Mouse (Mus musculus) MEL (cell line): ENCODE data around the gene Spag9. TPM values are rescaled to one million over a fixed set of nuclear protein-coding genes. Genes with fewer than 3 reads are reported as not detected.

ENCODE experiments used
- DNase-seq: peaks from one replicate; pipeline ENCODE4 v3.0.0; 2011; ENCODE audit warnings: low read depth, low spot score
- H3K27ac ChIP-seq: 2 replicates; pipeline ENCODE4 v1.5.1; 2012; ENCODE audit warnings: low read depth, mild to moderate bottlenecking, control low read depth, low read length, moderate library complexity; ENCODE audit not compliant: control insufficient read depth
- H3K27me3 ChIP-seq, 2 experiments: fragments of 150-350 bp in 1 of 2; sonication (generic) in 1 of 2; 2 replicates each; pipeline ENCODE4 v1.6.1; 2012; ENCODE audit warnings: low read length in 2 of 2, mild to moderate bottlenecking in 2 of 2, improper control_type of control experiment in 1 of 2, moderate library complexity in 1 of 2; ENCODE audit not compliant: insufficient read depth in 2 of 2, control insufficient read depth in 1 of 2
- H3K36me3 ChIP-seq, 2 experiments: 2 replicates each; pipeline ENCODE4 v1.6.1; 2012 to 2014; ENCODE audit warnings: low read length in 2 of 2, improper control_type of control experiment in 1 of 2, inconsistent platforms in 1 of 2, mild to moderate bottlenecking in 1 of 2; ENCODE audit not compliant: insufficient read depth in 2 of 2, control insufficient read depth in 1 of 2
- H3K4me1 ChIP-seq, 2 experiments: fragments of 150-350 bp in 1 of 2; sonication (generic) in 1 of 2; 2 replicates each; pipeline ENCODE4 v1.6.1; 2012; ENCODE audit warnings: low read length in 2 of 2, improper control_type of control experiment in 1 of 2, mild to moderate bottlenecking in 1 of 2; ENCODE audit not compliant: insufficient read depth in 2 of 2, control insufficient read depth in 1 of 2
- H3K4me3 ChIP-seq, 2 experiments: fragments of 150-350 bp in 1 of 2; sonication (generic) in 1 of 2; 2 replicates each; pipeline ENCODE4 v1.5.1; 2012; ENCODE audit warnings: low read depth in 2 of 2, low read length in 2 of 2, mild to moderate bottlenecking in 2 of 2, moderate library complexity in 2 of 2, control low read depth in 1 of 2, improper control_type of control experiment in 1 of 2; ENCODE audit not compliant: control insufficient read depth in 1 of 2, insufficient read depth in 1 of 2
- H3K79me2 ChIP-seq: 2 replicates; pipeline ENCODE4 v1.6.1; 2012; ENCODE audit warnings: mild to moderate bottlenecking, low read length, moderate library complexity; ENCODE audit not compliant: control insufficient read depth, poor library complexity, insufficient read depth
- H3K9ac ChIP-seq: 2 replicates; pipeline ENCODE4 v1.6.1; 2012; ENCODE audit warnings: low read depth, mild to moderate bottlenecking, control low read depth, low read length, moderate library complexity; ENCODE audit not compliant: control insufficient read depth, poor library complexity, severe bottlenecking
- H3K9me3 ChIP-seq: fragments of 150-350 bp; sonication (generic); replicated peaks from 2 replicates; pipeline ENCODE4 v1.6.1; 2012; ENCODE audit warnings: mild to moderate bottlenecking, low read length, improper control_type of control experiment, moderate library complexity; ENCODE audit not compliant: insufficient read depth
- BHLHE40 ChIP-seq: IDR thresholded peaks from 2 replicates; pipeline ENCODE4 v1.6.1; 2012; ENCODE audit warnings: low read depth, mild to moderate bottlenecking, inconsistent platforms, low read length, improper control_type of control experiment, borderline replicate concordance
- CHD1 ChIP-seq: IDR thresholded peaks from 2 replicates; pipeline ENCODE4 v1.6.1; 2012; ENCODE audit warnings: low read depth, mild to moderate bottlenecking, inconsistent platforms, low read length, improper control_type of control experiment
- E2F4 ChIP-seq: IDR thresholded peaks from 2 replicates; pipeline ENCODE4 v1.6.1; 2011; ENCODE audit warnings: low read depth, low read length, improper control_type of control experiment, borderline replicate concordance
- EP300 ChIP-seq, 2 experiments: IDR thresholded peaks; 2 replicates each; pipeline ENCODE4 v1.6.1; 2011; ENCODE audit warnings: improper control_type of control experiment in 2 of 2, low read length in 2 of 2, low read depth in 1 of 2, mild to moderate bottlenecking in 1 of 2
- ETS1 ChIP-seq: IDR thresholded peaks from 2 replicates; pipeline ENCODE4 v1.6.1; 2012; ENCODE audit warnings: low read depth, mild to moderate bottlenecking, inconsistent platforms, low read length, improper control_type of control experiment, moderate library complexity
- GABPA ChIP-seq: IDR thresholded peaks from 2 replicates; pipeline ENCODE4 v1.6.1; 2012; ENCODE audit warnings: low read depth, mild to moderate bottlenecking, inconsistent platforms, low read length, improper control_type of control experiment, moderate library complexity
- GATA1 ChIP-seq: IDR thresholded peaks from 2 replicates; pipeline ENCODE4 v1.6.1; 2011; ENCODE audit warnings: low read depth, low read length, improper control_type of control experiment
- MAX ChIP-seq: IDR thresholded peaks from 2 replicates; pipeline ENCODE4 v1.6.1; 2011; ENCODE audit warnings: low read length, improper control_type of control experiment
- MAZ ChIP-seq: IDR thresholded peaks from 2 replicates; pipeline ENCODE4 v1.6.1; 2012; ENCODE audit warnings: low read depth, mild to moderate bottlenecking, inconsistent platforms, low read length, improper control_type of control experiment
- MEF2A ChIP-seq: IDR thresholded peaks from 2 replicates; pipeline ENCODE4 v1.6.1; 2014; ENCODE audit warnings: low read depth, mild to moderate bottlenecking, inconsistent platforms, low read length, improper control_type of control experiment; ENCODE audit not compliant: poor library complexity, insufficient replicate concordance, severe bottlenecking; ENCODE audit errors: extremely low read depth
- MXI1 ChIP-seq: IDR thresholded peaks from 2 replicates; pipeline ENCODE4 v1.6.1; 2011; ENCODE audit warnings: mild to moderate bottlenecking, low read depth, low read length, improper control_type of control experiment
- MYC ChIP-seq: IDR thresholded peaks from 2 replicates; pipeline ENCODE4 v1.6.1; 2011; ENCODE audit warnings: low read depth, mild to moderate bottlenecking, low read length, improper control_type of control experiment, moderate library complexity
- NELFE ChIP-seq: IDR thresholded peaks from 2 replicates; pipeline ENCODE4 v1.6.1; 2011; ENCODE audit warnings: low read depth, low read length, improper control_type of control experiment
- NRF1 ChIP-seq: IDR thresholded peaks from 2 replicates; pipeline ENCODE4 v1.6.1; 2014; ENCODE audit warnings: low read depth, mild to moderate bottlenecking, inconsistent platforms, low read length, improper control_type of control experiment, moderate library complexity; ENCODE audit not compliant: poor library complexity, insufficient read depth, severe bottlenecking
- POLR2AphosphoS2 ChIP-seq: IDR thresholded peaks from 2 replicates; pipeline ENCODE4 v1.6.1; 2011; ENCODE audit warnings: low read length, improper control_type of control experiment
- RAD21 ChIP-seq: IDR thresholded peaks from 2 replicates; pipeline ENCODE4 v1.6.1; 2011; ENCODE audit warnings: mild to moderate bottlenecking, low read depth, low read length, improper control_type of control experiment
- RCOR1 ChIP-seq: IDR thresholded peaks from 2 replicates; pipeline ENCODE4 v1.6.1; 2012; ENCODE audit warnings: low read depth, mild to moderate bottlenecking, inconsistent platforms, low read length, improper control_type of control experiment
- SIN3A ChIP-seq: IDR thresholded peaks from 2 replicates; pipeline ENCODE4 v1.6.1; 2012; ENCODE audit warnings: low read length, improper control_type of control experiment, inconsistent platforms
- TBP ChIP-seq: IDR thresholded peaks from 2 replicates; pipeline ENCODE4 v1.8.0; 2011; ENCODE audit warnings: low read depth, low read length, improper control_type of control experiment
- TCF12 ChIP-seq: IDR thresholded peaks from 2 replicates; pipeline ENCODE4 v1.6.1; 2014; ENCODE audit warnings: low read depth, mild to moderate bottlenecking, inconsistent platforms, low read length, improper control_type of control experiment, moderate library complexity
- UBTF ChIP-seq: IDR thresholded peaks from 2 replicates; pipeline ENCODE4 v1.6.1; 2012; ENCODE audit warnings: low read depth, mild to moderate bottlenecking, inconsistent platforms, low read length, improper control_type of control experiment, moderate library complexity, borderline replicate concordance; ENCODE audit not compliant: insufficient read depth
- USF1 ChIP-seq: IDR thresholded peaks from 2 replicates; pipeline ENCODE4 v1.6.1; 2014; ENCODE audit warnings: low read depth, mild to moderate bottlenecking, inconsistent platforms, low read length, improper control_type of control experiment, moderate library complexity
- USF2 ChIP-seq, 2 experiments: IDR thresholded peaks; 2 replicates each; pipeline ENCODE4 v1.6.1; 2011 to 2012; ENCODE audit warnings: improper control_type of control experiment in 2 of 2, low read length in 2 of 2, borderline replicate concordance in 1 of 2, inconsistent platforms in 1 of 2, low read depth in 1 of 2, mild to moderate bottlenecking in 1 of 2; ENCODE audit not compliant: insufficient read depth in 1 of 2
- ZMIZ1 ChIP-seq: IDR thresholded peaks from 2 replicates; pipeline ENCODE4 v1.6.1; 2012; ENCODE audit warnings: low read depth, mild to moderate bottlenecking, inconsistent platforms, low read length, improper control_type of control experiment, moderate library complexity
- polyA plus RNA-seq, 2 experiments: library from polyadenylated mRNA; stranded (reverse) in 1 of 2; unstranded in 1 of 2; fragments of >175 nt in 1 of 2; fragments of >200 nt in 1 of 2; gene quantifications; 2 replicates each; pipeline versions ENCODE4 v1.2.1 to v1.2.4; 2012; ENCODE audit warnings: low replicate concordance in 2 of 2, low read depth in 1 of 2; ENCODE audit not compliant: insufficient read length in 2 of 2, insufficient read depth in 1 of 2, missing spikeins in 1 of 2
- total RNA-seq: library from RNA; depleted of rRNA; stranded (reverse); fragments of 300-350 nt; gene quantifications from 2 replicates; pipeline ENCODE4 v1.2.3, GENCODE M21; 2012

Gene Spag9
- total and polyA plus RNA-seq, 3 experiments = 18.9 to 279 (median 20.6) TPM

DNA sequence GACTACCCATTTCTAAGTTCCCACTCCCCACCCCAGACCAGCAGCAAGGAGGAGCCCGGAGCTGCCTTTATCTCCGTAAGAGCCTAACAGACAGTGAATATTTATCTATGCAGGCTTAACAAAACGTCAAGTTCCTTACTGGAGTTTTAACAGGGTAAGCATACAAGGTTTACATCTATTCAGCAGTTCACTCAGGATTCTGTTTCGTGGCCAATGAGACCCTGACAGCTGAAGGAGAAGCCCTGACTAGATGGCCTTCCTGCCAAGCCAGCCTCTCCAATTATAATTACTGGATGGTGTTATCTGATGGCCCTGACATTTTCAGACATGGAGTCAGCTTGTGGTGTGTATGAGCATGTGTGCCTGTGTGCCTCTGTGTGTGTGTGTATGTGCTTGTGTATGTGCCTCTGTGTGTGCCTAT is 177.8 kb downstream of the Spag9 start:
- Histone ChIP-seq H3K27ac (peak overlapping the region; percentile 12), H3K4me1 (peaks cover 4 to 15% of the 10 kb centered on the region in 2 experiments; a peak in 3 of 4 replicates), H3K79me2 (no peaks in the 10 kb centered on the region), H3K4me3 (peak overlapping the region in 1 of 2 experiments; percentile 1; a peak in 1 of 4 replicates), H3K9me3 (no peaks in the 10 kb centered on the region), H3K9ac (no peak overlapping the region), H3K36me3 (peaks cover 0 to 3% of the 10 kb centered on the region in 2 experiments; a peak in 2 of 4 replicates), H3K27me3 (no peaks in the 10 kb centered on the region; a peak in 2 of 4 replicates)
- TF ChIP-seq SIN3A (peak; percentile 48), BHLHE40 (no peak), TCF12 (0 out of 2 replicates have a peak, but pooled peaks have one; percentile 26), CHD1 (no peak), GABPA (no peak), GATA1 (peak; percentile 88), UBTF (no peak), RCOR1 (no peak), MXI1 (peak; percentile 72), MAX (no peak), MEF2A (no peak), EP300 (IDR thresholded peaks at IDR 0.05; ENCODE audit: low read depth in 1 of 2, low read length in 2 of 2) (peak; percentile 37 to 60; a peak in 3 of 4 replicates), USF1 (no peak), ETS1 (peak; percentile 14; the same call in 1 of the 2 replicates), POLR2AphosphoS2 (no peak), ZMIZ1 (no peak), E2F4 (no peak)
- peak; percentile 80 for DNase-seq

DNA sequence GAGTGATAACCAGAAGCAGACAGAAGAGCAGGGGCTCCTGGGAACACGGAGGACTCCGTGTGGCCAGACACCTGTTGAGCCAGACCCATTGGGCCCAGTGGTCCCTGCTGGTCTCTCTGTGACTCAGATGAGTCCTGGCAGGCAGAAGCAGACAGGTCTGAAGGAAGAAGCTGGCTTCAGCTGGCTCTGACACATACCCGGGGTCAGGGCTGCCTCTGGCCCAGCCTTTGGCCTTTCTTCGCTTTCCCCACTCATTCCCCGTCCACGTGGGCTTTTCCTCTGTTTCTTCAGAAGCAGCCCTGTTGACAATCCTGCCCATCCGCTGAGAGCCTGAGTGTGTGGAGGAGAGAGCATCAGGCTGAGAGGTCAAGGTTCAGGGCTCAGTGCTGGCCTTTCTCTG is 179.4 kb downstream of the Spag9 start:
- TF ChIP-seq MAX (no peak), USF2 (IDR thresholded peaks at IDR 0.05; ENCODE audit: borderline replicate concordance in 1 of 2, insufficient read depth in 1 of 2, low read depth in 1 of 2, low read length in 2 of 2) (no peak), MAZ (no peak), TBP (no peak), UBTF (no peak), MYC (no peak), E2F4 (no peak), RAD21 (no peak), USF1 (no peak), NRF1 (no peak), NELFE (no peak), CHD1 (no peak), ETS1 (no peak)
- peaks cover 11 to 18% of the 10 kb centered on the region in 2 experiments for H3K4me1 ChIP-seq
- no peak overlapping the region for H3K27ac ChIP-seq
- H3K36me3 ChIP-seq = peaks cover 0 to 9% of the 10 kb centered on the region in 2 experiments; a peak in 2 of 4 replicates
- no peak for DNase-seq
- H3K79me2 ChIP-seq = no peaks in the 10 kb centered on the region
- no peaks in the 10 kb centered on the region; a peak in 1 of 4 replicates for H3K27me3 ChIP-seq
- no peak overlapping the region for H3K4me3 ChIP-seq
- no peak overlapping the region for H3K9ac ChIP-seq
- H3K9me3 ChIP-seq = no peaks in the 10 kb centered on the region
